Mouse (Mus musculus) myocyte (in vitro differentiated cells): Measurements from ENCODE around the gene Mxi1.

Experiments
- CEBPB ChIP-seq: IDR thresholded peaks from 2 replicates; pipeline ENCODE4 v1.6.1; 2011; ENCODE audit warnings: mild to moderate bottlenecking, moderate library complexity; ENCODE audit not compliant: poor library complexity, insufficient read depth, severe bottlenecking
- E2F4 ChIP-seq: IDR thresholded peaks from one replicate; pipeline ENCODE4 v1.6.1; 2011; ENCODE audit warnings: mild to moderate bottlenecking, control low read depth, moderate library complexity; ENCODE audit not compliant: insufficient read depth
- MYOG ChIP-seq, 3 experiments: IDR thresholded peaks; one replicate each; pipeline ENCODE4 v1.6.1; 2011; ENCODE audit warnings: control low read depth in 2 of 3, low read depth in 2 of 3, mild to moderate bottlenecking in 2 of 3; ENCODE audit not compliant: insufficient read length in 2 of 3, control insufficient read depth in 1 of 3, insufficient read depth in 1 of 3
- POLR2A ChIP-seq: IDR thresholded peaks from one replicate; pipeline ENCODE4 v1.6.1; 2011; ENCODE audit warnings: low read depth, mild to moderate bottlenecking, control low read depth, moderate library complexity; ENCODE audit not compliant: insufficient read length
- POLR2AphosphoS2 ChIP-seq: IDR thresholded peaks from one replicate; pipeline ENCODE4 v1.6.1; 2011; ENCODE audit warnings: low read depth, control low read depth; ENCODE audit not compliant: insufficient read length
- TCF12 ChIP-seq: IDR thresholded peaks from one replicate; pipeline ENCODE4 v1.6.1; 2011; ENCODE audit warnings: mild to moderate bottlenecking, control low read depth; ENCODE audit not compliant: poor library complexity, insufficient read depth, severe bottlenecking
- USF1 ChIP-seq: IDR thresholded peaks from one replicate; pipeline ENCODE4 v1.6.1; 2011; ENCODE audit warnings: low read depth, mild to moderate bottlenecking, control low read depth, moderate library complexity

GRCm38 (mm10) chr19:53359160-53360033 is 49.1 kb downstream of the Mxi1 start:
- TF ChIP-seq MYOG (IDR thresholded peaks at IDR 0.05; ENCODE audit: control insufficient read depth in 1 of 3, insufficient read depth in 1 of 3, insufficient read length in 2 of 3, low read depth in 2 of 3) (no peak), POLR2A (no peak), TCF12 (no peak), USF1 (no peak), CEBPB (no peak), POLR2AphosphoS2 (no peak), E2F4 (no peak)
